Mouse (Mus musculus): ENCODE measurements around the gene Rab27a.
"Not testable (repeated sequence)": the region's sequence is repeated elsewhere in the genome, so short reads cannot be mapped to it uniquely, and the experiment has no call there.

Rab27a gene

DNA sequence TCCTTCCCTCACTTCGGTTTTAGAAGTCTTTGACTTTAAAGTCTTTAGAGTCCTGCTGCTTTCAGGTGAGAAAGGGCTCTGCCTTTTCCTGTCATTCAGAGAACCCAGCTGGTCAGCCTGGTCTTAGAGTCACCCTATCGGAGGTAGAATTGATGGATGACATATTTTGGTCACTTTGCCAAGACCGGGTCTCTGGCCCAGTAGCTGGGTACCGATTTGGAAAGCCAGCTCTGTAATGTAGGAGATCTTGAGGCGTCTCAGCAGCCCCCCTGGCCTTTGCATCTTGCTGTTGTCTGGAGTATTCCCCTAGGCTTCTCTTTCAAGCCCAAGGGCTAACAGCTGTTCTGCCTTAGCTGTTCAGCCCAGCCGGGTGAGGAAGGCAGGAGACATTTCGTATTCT lies 550 bp downstream of the Rab27a start:
- in situ Hi-C loops (cut with MboI; ENCODE audit: low sequenced_read_pairs) = loop anchor here (10.0 kb wide), 1 partner anchor 50 kb away; no protein-coding TSS in a partner anchor

DNA sequence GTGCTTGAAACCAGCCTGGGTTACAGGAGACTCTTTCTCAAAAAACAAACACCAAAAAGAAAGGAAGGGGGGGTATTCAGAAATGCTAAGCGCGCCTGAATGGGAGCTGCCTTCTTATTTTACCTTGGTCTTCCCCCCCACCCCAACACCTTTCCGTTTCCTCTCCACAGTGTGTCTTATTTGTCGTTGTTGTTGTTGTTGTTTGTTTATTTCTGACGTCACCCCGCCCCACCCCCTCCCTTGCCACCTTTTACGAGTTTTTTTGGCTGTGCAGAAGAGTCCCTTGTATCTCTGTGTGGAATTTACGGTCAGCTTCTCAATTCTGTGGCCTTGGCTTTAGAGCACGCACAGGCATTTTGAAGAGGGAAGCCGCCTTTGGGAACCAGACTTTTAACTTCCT lies 1.1 kb downstream of the Rab27a start:
- in situ Hi-C loops (cut with MboI; ENCODE audit: low sequenced_read_pairs) = loop anchor here (10.0 kb wide), 1 partner anchor 49 kb away; no protein-coding TSS in a partner anchor

DNA sequence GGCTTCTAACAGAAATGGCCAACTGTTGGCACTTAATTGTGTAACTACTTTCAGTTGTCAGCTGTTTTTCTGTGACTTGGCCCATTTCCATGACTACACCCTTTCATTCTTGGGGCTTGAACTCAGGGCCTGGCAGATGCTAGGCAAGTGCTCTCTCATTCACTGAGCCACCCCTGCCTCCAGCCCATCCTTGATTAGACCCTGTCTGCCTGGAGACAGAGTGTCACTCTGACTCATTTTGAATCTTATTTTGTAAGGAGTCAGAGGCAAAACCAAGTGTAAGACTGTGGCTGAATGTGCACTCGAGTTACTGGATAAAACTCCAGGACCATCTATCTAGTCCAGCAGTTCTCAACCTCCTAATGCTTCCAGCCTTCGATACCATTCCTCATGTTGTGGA lies 3.3 kb downstream of the Rab27a start:
- in situ Hi-C loops (cut with MboI; ENCODE audit: low sequenced_read_pairs) = loop anchor here (10.0 kb wide), 1 partner anchor 47 kb away; no protein-coding TSS in a partner anchor

DNA sequence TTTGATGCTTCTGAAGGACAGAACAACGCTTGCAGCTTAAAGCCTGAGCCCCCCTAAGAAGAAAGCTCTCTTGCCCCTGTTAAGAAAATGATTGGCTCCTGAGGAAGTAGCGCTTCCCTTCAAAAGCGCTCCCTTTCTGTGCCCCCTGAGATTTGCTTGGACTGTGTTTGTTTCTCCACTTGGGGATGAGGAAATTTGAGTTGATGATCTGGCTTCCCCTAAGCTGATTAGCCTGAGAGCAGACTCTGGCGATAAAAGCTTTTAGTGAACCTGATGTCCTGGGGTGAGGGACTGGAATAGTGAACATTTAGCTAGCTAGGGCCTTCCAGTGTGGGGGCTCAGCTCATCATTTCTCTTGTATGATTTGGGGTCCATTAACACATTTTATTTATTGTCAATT lies 4.3 kb downstream of the Rab27a start:
- in situ Hi-C loops (cut with MboI; ENCODE audit: low sequenced_read_pairs) = loop anchor here (10.0 kb wide), 1 partner anchor 46 kb away; no protein-coding TSS in a partner anchor

DNA sequence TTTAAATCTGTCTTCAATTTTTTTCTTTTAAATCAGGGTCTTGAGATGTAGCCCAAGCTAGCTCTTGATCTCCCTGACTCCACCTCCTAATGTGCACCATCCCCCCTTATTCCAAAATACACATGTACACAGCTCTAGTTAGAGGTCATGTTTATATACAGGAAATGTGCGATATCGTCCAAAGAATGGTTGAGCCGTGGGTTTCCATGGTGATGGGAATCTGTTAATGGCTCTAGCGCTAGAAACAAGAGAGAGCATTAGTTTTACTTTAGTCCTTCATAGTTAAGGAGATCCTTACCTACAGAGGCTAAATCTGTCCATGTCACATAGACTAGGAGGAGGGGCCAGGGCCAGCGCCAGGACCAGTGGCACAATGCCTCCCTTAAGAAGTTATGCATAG lies 5.2 kb downstream of the Rab27a start:
- in situ Hi-C loops (cut with MboI; ENCODE audit: low sequenced_read_pairs) = loop anchor here (10.0 kb wide), 1 partner anchor 45 kb away; no protein-coding TSS in a partner anchor

DNA sequence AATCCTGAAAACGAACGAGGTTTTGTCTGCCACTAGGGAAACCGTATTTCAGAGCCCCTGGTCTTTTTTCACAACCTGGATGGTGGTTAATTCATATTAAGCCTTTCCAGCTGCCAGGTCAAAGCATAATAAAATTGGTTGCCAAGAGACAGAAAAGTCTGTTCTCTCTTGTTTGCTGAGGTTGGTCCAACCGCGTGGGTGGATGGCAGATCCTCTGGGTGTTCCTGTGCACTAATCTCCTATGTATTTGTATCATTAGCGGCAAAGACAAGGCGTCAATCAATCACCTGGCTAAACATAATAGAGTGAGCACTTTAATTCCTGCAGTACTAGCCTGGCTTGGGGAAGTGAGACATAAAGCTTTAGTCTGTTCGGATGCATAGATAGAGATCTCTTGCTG lies 6.0 kb downstream of the Rab27a start:
- in situ Hi-C loops (cut with MboI; ENCODE audit: low sequenced_read_pairs) = no loop called here

DNA sequence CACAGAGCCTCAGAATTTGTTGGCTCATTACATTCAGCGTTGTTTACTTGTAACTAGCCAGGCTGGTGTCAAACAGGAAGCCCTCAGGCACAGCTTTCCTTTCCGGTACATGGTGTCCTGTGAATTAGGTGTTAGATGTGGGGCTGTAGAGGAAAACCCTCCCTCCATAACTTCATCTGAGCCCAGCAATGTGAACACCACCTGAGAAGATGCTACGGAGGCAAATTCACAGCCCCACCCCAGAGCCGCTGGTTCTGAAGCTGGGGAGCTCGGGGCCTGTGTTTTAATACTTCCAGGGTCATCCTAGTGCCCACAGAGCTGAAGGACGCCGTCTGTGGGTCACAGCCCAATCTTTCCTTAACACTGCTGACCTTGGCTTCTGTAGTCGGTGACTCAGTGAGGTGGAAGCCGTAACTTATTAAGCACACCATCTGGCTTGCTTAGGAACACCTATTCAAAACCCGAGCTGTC lies 10.8 kb downstream of the Rab27a start:
- in situ Hi-C loops (cut with MboI; ENCODE audit: low sequenced_read_pairs) = no loop called here

DNA sequence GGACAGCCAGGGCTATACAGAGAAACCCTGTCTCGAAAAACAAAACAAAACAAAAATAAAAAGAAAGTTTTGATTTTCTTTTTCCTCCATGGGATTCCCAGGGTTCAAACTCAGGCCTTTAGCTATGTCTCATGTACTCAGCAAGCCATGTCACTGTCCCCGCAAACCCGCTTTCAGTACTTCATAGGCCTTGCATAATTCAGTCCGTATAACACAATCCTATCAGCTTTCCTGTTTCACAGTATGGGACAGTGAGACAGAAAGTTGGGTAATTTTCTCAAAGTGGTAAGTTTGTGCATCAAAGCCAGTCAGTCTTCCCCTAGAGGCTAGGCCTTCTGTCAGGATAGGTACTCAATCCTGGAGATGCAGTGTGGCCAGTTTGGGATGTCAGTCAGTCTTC lies 14.6 kb downstream of the Rab27a start:
- in situ Hi-C loops (cut with MboI; ENCODE audit: low sequenced_read_pairs) = no loop called here

DNA sequence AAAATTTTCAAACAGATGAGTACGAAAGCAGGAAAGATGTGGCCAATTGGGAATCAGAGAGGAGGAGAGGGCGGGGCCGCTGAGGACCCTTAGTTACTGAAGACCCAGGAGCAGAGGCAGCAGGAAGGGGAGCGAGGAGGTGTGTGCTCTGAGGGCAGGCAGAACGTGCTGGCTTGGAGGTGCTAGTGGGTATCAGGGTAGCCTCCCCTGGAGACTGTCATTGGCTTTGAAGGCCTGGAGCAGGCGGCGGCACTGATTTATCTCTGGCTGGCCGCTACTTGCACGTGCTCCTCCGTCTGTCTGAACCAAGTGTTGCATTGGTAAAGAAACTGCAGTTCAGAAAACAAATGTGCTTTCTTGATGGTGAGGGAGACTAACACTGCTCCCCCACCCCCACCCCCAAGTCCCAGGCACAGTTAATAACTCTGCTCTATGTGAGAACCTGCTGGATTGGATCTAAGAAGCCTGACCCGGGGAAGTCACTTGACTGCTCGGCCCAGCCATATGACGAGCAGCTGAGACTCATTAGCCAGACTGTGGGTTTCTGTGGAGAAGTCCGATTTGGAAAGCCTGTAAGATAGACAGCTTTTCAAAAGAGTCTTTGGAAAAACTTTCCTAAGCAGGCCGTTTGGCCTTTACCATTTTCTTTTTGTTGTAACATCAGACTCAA lies 19.1 kb downstream of the Rab27a start:
- in situ Hi-C loops (cut with MboI; ENCODE audit: low sequenced_read_pairs) = no loop called here

DNA sequence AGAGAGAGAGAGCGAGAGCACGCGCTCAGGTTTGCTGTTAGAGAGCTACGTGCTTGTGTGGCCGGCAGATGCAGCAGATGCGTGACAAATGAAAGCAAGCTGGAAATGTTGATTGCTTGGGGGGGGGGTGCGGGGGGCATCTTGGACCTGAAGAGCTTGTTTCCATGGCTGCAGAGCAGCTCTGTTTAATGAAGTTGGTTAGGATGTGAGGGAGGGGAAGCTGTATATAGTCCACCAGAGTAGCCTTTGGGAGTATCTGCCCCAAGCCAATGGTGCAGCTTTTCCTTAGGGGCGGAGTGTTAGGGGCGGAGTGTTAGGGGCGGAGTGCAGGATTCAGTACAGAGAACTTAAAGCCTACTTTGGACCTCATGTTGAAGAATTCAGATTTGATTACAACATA lies 22.4 kb downstream of the Rab27a start:
- in situ Hi-C loops (cut with MboI; ENCODE audit: low sequenced_read_pairs) = no loop called here

DNA sequence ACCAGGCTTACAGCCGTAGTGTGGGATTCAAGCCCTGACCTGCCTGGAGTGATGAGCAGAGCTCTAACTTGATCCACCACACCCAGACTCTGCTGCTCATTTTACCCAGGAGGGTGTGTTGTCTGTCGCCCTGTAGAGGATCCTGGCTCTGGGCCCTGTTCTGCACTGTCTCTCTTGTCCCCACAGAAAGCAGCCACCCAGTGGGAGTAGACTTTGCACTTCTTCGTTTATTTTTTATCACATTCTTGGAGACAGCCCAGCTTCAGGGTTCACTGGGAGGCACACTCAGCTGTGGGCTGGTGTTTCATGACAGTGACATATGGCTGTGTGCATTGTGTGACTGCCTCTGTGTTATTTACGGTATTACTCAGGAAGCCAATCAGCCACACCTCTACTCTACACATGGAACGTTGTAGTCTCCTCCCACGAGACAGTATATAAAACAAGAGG lies 23.6 kb downstream of the Rab27a start:
- in situ Hi-C loops (cut with MboI; ENCODE audit: low sequenced_read_pairs) = no loop called here

DNA sequence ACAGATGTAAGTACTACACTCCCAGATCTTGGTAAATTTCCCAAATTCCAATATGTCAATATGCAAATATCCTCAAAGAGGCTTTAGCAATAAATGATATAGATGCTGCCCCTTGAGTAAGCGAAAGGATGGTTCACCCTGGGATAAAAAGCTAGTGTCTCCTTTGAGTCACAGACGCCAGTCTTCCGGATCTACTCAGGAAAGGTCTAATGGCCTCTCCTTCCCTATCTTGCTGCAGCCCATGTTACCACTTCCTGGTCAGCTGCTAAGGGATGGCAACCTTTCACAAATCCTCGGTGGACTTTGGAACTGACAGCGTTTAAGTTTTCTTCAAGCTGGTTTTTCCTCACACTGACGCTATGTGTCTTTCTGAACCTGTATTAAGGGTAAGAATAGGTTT lies 24.0 kb downstream of the Rab27a start:
- in situ Hi-C loops (cut with MboI; ENCODE audit: low sequenced_read_pairs) = no loop called here

DNA sequence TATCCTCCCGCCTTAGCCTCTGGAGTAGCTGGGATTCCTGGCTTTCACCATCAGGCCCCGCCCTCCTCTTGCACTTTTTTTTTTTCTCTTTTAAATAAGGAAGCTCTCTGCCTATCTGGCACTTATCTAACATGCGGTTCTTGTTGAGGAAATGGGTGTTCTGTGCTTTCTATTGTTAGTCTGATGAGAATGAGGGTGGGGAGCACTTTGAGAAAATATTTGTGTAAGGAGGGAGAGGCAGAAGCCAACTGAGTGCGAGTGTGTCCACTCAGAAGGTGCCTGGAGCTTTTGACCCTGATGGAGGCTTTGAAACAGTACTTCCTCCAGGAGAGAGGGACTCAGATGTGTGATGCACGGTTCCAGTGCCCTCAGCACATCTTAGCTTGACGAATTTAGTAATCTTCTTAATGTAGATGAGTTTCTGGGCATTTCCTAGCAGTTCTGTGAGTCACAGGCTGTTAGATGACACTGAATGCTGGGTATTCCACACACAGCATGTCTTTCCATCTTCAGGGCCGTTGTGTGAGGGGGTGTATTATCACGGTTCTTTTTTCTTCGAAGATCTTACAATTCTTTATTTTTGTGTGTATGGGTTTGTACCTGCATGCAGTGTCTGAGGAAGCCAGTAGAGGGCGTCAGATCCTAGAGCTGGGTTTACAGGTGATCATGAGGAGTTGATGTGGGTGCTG lies 26.5 kb downstream of the Rab27a start:
- in situ Hi-C loops (cut with MboI; ENCODE audit: low sequenced_read_pairs) = no loop called here

DNA sequence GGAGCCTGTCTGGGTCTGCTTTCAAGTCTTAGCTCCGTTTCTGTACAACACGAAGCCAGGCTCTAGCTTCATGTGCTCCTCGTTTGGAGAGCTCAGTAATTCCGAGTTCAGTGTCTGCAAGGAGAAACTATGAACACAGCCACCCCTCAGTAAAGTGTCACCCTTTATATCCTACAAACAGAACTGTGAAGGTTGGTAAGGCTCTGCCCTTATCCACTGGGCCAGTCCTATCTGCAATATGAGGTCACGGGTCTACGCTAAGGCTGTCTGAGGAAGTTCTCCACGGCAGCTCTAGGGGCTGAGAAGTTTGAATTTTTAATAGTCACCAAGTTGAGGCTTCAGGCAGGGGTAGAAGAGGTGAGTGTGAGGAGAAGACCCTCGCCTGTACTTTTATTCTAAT lies 27.8 kb downstream of the Rab27a start:
- in situ Hi-C loops (cut with MboI; ENCODE audit: low sequenced_read_pairs) = no loop called here

DNA sequence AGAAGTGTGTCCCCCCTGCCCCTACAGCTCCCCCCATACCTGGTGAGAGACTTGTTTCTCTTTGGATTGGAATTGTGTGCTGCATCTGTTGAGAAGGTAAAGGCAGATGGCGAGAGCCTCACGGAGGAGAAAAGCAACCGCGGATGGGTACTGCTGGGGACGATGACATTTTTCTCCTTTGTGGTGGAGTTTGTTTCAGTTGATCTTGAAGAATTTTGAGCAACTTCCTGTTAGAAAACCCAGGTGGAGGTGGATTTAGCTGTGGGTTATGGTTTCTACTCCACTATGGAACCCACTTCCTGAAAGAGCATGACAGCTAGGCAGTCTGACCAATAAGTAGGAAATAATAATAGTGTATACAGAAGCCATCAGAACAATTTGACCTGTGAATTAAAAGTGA lies 28.5 kb downstream of the Rab27a start:
- in situ Hi-C loops (cut with MboI; ENCODE audit: low sequenced_read_pairs) = no loop called here

DNA sequence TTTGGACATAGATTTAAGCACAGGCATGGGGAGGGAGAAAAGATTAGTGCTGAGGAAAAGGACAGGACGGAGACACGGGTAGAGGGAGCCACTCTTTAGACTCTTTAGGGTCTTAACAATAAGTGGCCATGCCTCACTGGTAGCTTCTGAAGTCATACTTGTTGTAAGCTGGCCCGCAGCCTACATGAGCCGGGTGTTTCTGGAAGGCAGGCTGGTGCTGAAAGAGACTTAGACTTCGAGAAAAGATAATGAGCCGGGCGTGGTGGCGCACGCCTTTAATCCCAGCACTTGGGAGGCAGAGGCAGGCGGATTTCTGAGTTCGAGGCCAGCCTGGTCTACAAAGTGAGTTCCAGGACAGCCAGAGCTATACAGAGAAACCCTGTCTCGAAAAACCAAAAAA lies 34.7 kb downstream of the Rab27a start:
- in situ Hi-C loops (cut with MboI; ENCODE audit: low sequenced_read_pairs) = not testable (repeated sequence)

DNA sequence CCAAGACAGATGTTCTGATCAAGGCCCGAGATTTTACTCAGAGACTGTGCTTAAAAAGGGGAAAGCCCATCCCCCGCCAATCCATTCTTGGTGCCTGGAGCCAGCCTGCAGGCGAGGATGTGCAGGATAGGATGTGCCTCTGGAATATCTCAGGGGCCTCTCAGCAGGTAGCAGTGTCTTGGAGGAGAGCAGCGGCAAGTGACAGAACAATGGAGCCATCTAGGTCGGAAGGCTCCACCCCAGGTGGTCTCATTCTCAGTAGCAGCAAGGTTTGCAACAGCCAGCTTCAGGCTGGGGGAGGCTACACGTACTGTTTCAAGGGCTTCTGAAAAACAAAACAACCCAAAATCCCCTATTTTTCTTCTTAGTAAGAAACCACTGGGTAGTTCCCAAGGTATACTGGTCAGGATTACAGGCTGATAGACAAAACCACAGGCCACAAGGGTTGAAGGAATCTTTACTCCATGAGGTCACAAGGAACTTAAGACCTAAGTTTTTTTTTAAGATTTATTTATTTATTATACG lies 35.2 kb downstream of the Rab27a start:
- in situ Hi-C loops (cut with MboI; ENCODE audit: low sequenced_read_pairs) = no loop called here

DNA sequence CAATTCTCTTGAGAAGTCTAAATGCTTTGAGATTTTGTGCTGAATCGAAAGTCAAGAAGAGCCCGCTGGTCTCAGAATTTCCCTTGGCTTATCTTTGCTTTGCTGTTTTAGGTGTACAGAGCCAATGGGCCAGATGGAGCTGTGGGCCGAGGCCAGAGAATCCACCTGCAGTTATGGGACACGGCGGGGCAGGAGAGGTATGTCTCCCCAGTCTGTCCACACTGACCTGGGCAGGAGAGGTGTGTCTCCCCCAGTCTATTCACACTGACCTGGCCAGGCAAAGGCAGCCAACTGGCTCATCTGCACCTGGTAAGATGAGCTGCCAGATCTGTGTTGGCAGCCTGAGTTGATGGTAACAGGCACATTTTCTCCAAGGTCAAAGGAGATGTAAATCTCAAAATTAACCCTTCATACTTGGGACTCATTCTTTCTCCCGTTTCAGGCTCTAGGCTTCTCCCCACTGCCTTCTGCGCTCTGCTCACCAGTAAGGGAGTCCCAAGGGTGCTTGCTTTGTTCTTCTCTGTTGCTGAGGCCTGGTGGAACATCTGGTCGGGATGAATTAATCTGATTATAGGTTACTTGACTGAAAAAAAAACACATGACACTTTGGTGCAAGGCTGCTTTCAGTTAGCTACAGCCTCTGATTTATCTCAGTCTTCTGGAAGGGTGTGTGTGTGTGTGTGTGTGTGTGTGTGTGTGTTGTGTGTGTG lies 37.8 kb downstream of the Rab27a start:
- in situ Hi-C loops (cut with MboI; ENCODE audit: low sequenced_read_pairs) = no loop called here

DNA sequence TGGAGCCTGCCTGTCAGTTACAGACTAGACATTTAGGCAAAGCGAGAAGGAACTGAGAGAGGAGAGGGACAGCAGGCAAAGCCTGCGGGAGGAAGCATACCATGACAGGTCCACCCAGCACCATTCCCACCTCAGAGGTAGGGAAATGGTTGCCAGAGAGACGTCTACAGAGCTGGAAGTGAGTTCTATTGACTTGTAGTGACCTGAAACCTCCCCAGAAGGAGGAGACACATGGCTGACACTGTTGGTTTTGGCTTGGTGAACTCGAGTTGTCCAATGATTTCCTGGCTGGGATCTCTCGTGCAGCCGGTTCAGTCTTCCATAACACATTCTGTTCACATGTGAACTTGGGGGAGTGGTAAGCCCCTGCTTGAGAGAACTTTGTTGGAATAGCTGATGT lies 39.3 kb downstream of the Rab27a start:
- in situ Hi-C loops (cut with MboI; ENCODE audit: low sequenced_read_pairs) = no loop called here

DNA sequence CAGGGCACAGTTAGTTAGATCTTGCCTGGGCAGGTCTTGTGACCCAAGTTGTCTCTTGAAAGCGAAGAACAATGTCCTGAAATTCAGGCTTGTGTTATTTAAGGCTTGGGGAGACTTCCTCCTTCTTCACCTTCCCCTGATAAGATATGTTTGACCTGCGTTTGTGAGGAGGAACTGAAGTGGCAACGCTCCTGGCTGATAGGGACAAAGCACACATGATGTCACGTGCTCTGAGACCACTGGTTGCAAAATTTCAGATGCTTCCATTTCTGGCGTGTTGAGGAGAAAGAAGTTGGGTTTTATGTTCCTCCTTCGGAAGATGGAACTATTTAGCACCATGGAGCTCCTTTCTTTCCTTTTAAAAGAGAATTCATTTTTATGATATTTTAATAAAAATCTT lies 41.2 kb downstream of the Rab27a start:
- in situ Hi-C loops (cut with MboI; ENCODE audit: low sequenced_read_pairs) = no loop called here

DNA sequence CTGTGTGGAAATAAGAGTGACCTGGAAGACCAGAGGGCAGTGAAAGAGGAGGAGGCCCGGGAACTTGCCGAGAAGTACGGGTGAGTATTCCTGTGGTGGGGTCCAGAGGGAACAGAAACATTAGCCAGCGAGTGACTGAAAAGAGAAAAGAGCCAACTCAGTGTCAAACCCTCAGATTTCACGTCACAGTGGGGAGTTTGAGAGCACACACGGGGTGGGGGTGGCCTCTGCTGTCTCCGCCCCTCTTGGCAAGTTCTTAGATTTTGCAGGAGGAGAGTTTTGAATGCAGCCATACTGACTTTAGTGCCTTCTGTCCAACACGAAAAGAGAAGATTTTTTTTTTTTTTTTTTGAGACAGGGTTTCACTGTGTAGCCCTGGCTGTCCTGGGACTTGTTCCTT lies 42.5 kb downstream of the Rab27a start:
- in situ Hi-C loops (cut with MboI; ENCODE audit: low sequenced_read_pairs) = no loop called here

Data from CH12F3 (cell line).